Mouse (Mus musculus) ovary, postnatal 14 days (tissue): ENCODE results near the gene Ubfd1.
A peak's percentile ranks its signal among the peaks of the same experiment; 100 is the strongest.
"Not testable (repeated sequence)": the region's sequence is repeated elsewhere in the genome, so short reads cannot be mapped to it uniquely, and the experiment has no call there.

Experiments
- DNase-seq: peaks from one replicate; pipeline ENCODE4 v3.0.0; 2022; ENCODE audit warnings: low spot score

The Ubfd1 gene

DNA sequence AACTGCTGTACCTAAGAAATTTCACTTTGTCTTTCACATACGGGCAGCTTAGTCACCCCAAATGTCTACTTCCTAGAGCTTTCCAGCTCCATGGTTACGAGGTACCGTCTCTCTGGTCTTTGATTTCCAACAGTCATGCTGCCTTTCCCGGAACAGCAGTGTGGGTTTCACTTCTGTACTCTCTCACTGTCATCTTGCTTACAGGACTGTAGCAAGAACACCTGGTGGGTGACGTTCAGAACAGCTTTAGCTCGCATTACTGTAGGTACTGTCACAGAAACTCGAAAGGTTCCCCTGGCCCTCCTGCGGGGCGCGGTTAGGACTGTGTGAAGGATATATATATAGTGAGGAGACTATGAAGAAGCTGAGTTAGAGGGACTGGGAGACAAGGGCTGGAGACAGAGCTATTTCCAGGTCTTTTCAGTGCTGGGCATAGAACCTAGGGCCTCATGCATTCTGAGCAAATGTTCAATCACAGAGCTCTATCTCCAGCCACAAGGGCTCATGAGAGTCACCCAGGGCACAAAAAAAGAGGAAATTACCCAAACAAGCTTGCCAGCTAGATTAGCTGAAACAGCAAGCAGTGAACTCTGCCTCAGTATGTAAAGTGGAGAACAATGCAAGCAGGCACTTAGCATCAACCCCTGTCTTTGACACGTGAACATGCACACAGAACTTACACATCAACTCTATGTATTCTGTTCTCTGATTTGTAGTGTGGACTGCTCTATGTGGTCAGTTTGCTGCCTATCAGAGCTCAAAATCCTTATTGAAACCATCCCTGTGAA, 20.4 kb downstream of the Ubfd1 start:
- DNase-seq = no peak

GRCm38 (mm10) chr7:122094564-122095330, 27.8 kb downstream of the Ubfd1 start:
- no peak for DNase-seq

GRCm38 (mm10) chr7:122098009-122098408, 31.0 kb downstream of the Ubfd1 start:
- no peak for DNase-seq

DNA sequence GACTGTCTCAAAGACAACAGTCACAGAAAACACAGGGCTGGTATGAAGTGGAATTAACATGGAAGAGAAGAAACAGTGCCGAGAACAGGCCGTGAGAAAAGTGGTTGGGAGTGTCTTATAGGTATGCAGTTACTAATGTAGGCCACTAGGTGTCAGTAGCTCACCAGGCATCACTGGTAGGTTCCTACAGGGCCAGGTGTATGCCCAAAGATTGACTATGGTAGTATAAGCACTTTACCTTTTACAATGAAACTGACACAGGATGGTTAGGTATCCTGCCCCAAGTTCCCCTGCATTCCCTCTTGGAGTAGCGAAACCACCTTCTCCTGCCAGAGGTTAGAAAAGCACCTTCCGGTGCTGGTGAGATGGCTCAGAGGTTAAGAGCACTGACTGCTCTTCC, 32.2 kb downstream of the Ubfd1 start:
- DNase-seq = peak; percentile 15

DNA sequence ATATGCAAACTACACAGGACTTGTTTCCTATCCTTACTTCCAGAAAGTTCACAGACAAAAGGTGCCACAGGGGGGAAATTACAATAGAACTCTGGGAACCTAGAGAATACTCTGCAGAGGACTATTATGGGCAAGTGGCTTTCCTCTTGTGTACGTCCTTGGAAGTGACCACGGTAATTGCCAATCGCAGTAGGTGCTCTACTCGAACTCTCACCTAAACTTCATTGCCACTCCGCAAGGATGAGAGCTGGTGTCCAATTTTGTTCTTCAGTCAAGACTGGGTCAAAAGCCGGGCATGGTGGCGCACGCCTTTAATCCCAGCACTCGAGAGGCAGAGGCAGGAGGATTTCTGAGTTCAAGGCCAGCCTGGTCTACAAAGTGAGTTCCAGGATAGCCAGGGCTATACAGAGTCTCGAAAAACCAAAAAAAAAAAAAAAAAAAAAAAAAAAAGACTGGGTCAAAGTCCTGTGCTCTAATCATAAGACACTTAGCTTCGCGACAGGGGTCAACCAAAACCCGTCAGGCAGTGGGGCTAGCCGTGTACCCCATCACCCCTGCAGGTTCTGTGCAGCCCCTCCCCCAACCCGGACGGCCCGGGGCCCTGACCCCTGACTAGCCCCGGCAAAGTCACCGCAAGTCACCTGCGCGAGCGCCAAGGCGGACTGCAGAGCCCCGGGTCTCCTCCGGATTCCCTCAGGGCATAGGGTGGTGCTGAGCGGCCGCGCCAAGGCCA, 34.2 kb downstream of the Ubfd1 start:
- DNase-seq = not testable (repeated sequence)

GRCm38 (mm10) chr7:122101747-122102244, 34.8 kb downstream of the Ubfd1 start, which contains the start of gene Ndufab1:
Ndufab1 (minus strand) TSS chr7:122101886.
- peak; percentile 72 for DNase-seq

DNA sequence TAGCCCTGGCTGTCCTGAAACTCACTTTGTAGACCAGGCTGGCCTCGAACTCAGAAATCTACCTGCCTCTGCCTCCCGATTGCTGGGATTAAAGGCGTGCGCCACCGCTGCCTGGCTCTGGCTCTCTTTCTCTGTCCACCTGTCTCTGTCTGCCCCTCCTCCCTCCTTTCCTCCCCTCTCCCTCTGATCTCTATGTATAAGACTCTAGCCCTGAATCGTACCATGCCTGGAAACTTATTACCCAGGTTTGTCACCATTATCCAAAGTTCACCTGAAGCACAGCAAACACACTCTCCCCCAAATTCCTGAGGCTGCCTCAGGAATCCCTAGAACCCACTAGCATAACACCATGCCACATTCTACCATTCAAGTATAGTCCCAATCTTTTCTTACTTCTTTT, 41.2 kb downstream of the Ubfd1 start:
- no peak for DNase-seq

DNA sequence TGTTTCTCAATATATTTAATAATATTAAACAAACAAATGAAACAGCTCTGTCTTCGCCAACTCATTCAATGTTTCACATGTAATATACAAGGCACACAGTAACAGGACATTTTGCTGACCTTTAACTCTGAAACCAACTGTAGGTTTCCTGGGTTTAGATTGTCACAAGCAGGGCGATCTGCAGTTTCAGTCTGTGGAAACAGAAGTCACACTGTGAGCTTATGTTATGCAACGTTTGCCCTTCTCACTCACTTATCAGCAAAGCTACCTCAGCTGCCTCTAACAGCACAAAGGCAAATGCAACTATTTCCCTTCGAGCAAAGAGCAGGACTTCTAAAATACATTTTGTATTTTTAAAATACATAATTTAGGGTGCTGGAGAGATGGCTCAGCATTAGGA, 56.5 kb downstream of the Ubfd1 start:
- no peak for DNase-seq

- no peak for DNase-seq
Measured at GRCm38 (mm10) chr7:122125636-122126035, 58.7 kb downstream of the Ubfd1 start.

GRCm38 (mm10) chr7:122126946-122127345, 60.0 kb downstream of the Ubfd1 start:
- DNase-seq = no peak
